Mouse (Mus musculus): ENCODE data around the gene Fam149a. TPM values are rescaled to one million over a fixed set of nuclear protein-coding genes. Genes with fewer than 3 reads are reported as not detected.
A peak's percentile ranks its signal among the peaks of the same experiment; 100 is the strongest.
"Not testable (repeated sequence)": the region's sequence is repeated elsewhere in the genome, so short reads cannot be mapped to it uniquely, and the experiment has no call there.

The Fam149a gene
- total RNA-seq, 2 experiments from 2014 or later: 1.7 to 2.1 TPM

DNA sequence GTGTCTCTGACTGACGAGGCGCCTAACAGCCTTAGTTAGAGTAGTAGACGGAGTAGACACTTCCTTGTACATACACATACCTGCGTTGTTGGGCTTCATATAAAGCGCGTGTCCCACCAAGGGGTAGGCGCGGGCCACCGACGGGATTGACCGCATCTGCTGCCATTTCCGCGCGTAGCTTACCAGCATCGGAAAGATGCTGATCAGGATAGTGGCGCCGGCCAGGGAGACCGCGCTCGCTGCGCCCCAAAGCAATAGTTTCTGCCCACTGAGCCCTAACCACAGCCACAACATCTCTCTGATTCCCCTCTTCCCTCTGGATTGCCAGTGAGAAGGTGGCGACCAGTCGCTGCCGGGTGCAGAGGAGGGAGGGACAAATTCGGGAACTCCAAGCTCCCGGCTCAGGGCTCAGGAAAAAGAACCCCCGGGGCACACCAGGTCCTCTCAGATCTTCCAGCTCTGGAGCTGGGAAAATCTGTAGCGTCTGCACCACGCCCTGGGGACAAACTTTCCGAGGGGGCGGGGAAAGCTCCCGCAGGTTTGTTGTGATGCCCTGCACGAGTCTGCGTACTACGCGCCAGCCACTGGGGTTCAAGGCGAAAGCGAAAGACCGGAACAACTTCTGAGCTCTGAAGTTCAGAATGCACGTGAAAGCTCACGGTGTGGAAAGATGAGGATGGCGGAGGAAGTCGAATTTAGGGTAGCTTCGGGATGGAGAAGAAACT is 49.2 kb downstream of the Fam149a start, which contains the start of gene Cyp4v3:
Gene Cyp4v3, minus strand, starts transcription at position 532 of the 725 bp plus-strand sequence.
- DNase-seq (ENCODE audit: low spot score): peak; percentile 68

DNA sequence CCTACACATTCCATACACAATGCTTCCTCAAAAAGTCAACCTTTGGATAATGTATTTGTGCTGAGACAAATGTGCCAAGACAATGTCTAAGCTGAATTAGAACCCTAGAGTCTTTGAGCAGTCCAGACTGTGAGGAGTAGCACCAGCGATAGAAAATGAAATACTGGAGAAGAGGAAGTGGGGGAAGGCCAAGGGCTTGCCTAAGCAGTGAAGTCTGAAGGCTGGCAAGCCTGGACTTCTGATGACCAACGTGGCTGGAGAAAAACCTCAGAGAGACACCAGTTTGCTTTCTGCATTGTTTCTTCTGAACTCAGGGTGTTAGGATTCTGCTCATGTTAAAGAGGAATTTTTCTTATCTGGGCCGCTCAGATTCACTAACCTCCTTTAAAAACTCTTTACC is 51.2 kb downstream of the Fam149a start:
- DNase-seq (ENCODE audit: low spot score): no peak

DNA sequence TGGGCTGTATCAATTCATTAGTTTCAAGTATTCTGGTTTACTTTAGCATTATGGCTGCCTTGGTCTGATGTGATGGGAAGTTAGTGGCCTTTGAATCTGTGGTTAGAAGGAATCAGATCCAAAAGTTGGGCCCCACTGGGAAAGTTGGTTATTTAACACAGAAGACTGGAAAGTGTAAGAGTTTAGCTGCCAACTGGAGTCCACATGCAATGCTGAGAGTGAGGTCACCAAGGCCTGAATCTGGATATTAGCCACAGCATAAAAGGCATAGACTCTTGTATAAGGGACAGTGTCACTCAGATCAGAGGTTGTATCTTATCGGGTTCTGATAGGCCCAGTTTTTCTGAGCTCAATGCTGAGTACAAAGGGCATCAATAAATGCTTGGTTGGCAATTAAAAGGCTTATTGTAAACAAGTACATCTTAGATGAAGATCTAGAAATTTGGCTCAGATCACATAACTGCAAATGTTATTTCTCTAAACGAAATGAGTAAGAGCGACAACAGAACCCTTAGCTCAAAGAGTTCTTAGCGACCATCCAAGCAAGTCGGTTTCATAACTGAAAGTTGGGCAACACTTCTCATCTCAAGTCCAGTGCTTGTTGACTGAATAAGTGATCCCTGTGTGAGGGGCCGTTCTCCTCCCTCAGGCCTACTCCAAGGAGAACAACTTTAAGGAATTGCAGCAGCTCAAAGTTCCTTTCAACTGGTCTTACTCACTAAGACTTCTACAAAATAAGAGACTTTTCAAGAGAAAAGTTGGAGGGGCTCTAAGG is 52.7 kb downstream of the Fam149a start:
- DNase-seq (ENCODE audit: low spot score): no peak

DNA sequence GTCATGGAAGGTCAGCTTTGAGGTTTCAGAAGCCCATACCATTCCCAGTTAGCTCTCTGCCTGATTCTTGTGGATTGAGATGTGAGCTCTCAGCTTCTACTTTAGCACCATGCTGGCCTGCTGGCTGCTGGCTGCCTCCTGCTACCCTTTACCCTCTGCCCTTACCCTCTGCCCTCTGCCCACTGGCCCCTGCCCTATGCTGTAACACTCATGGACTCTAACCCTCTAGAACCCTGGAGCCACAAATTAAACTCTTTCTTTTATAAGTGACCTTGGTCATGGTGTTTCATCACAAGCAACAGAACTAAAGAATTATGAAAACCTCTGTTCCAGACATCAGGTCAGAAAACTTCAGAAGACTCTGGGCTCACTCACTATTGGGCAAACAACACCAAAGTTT is 55.0 kb downstream of the Fam149a start:
- DNase-seq (ENCODE audit: low spot score): not testable (repeated sequence)

DNA sequence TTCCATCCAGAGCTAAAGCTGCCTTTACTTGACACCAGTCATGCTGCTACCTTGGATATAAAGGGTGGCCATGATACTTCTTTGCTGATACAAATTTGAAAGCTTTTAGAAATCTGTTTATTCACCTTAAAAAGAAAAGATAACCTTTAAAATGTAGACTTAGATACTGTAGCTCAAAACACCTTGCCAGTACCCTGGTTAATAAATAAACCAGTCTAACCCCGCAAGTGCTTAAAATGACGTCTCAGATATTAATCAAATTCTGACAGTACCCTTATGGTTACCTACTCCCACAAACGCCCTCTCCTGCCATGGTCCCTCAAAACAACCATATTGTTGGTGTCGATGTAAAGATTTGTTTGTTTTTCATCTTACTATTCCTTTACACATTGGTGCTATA is 57.9 kb downstream of the Fam149a start:
- DNase-seq (ENCODE audit: low spot score): no peak

DNA sequence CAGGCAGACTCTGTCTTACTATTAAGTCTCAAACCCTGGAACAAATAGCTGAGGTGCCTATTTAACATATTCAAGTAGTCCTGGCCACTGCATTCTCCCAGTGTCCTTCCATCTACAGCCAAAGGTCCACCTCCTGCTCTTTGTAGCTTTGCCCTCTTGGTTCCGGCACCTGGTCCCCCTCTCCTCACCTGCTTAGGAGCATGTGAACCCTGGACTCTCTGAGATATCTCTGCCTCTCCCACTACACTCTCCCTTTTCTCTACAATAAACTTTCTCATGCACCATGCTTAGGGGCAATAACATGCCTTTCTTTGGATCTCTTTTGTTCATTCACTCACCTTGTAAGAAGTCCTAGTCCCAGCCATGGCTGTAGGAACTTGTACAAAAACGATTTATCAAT is 60.7 kb downstream of the Fam149a start:
- no peak for DNase-seq (ENCODE audit: low spot score)

DNA sequence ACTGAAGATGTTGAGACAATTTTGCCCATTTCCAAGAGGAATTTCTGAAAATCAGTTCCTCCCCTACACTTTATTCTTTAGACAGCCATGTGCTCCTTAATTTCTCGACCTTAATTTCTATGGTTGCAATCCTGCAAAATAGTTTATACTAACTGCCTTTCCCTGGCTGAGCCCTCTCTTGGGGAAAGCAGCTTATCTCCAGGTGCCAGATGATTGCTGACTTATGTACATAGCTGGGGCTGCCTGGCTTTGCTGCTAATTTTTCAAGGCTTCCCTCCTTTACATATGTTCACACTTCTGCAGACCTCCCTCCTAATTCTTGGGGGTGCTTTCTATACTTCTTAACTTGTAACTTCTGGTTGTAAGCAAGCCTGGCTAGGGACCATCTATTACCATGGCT is 61.2 kb downstream of the Fam149a start:
- DNase-seq (ENCODE audit: low spot score): no peak

DNA sequence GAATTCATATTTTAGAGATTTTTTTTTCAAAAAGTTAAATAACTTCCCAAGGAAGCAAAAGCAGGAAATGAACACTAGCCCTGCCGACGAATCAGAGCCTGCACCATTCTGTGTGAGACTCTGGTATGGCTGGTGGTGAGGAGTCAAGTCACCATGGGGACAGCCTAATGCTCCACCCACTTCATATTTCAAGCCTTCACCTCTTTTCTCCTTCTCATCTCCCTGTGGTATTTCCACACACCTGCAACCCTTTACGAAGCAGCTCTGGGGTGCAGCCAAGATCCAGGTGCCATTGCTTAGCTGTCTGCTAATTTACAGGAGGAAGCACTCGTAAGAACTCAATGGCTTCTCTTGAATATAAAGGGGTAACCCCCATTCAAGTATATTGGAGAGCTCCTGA is 71.1 kb downstream of the Fam149a start:
- DNase-seq (ENCODE audit: low spot score): no peak

DNA sequence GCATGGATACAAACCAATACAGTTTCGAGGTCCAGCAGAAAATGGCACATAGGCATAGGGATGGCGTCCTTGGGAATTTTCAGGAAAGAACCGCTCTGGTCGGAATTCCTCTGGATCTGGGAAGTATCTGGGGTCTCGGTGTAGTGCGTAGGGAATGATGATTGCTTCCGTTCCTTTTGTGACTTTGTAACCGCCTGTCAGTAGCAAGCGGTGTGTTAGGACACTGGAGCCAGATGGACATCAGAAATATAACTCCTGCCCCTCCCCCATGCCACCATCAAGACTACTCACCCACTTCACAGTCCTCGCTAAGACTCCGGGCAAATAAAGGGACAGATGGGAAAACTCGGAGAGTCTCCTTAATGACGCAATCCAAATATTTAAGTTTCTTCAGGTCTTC is 73.7 kb downstream of the Fam149a start, which contains the start of gene Gm45753:
Gene Gm45753, minus strand, starts transcription at position 101 of the 400 bp plus-strand sequence.
- DNase-seq (ENCODE audit: low spot score): no peak

DNA sequence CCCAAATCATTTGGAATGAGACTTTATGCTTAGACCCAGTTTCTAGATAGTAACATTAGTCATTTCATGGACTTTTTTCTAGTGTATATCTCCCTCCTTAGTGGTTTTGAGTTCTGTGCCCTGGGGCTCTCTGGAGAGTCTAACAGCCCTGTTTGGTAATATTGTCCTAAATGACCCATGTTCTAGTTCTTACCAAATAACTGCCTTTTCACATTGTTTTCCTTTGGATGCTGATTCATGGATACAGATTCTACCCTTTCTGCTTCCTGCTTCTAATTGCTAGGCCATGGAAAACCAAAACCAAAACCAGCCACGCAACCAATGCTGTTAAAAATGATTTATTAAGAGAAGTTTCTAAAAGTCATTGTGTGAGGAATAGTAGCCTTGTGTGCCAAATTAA is 76.6 kb downstream of the Fam149a start:
- DNase-seq (ENCODE audit: low spot score): no peak

DNA sequence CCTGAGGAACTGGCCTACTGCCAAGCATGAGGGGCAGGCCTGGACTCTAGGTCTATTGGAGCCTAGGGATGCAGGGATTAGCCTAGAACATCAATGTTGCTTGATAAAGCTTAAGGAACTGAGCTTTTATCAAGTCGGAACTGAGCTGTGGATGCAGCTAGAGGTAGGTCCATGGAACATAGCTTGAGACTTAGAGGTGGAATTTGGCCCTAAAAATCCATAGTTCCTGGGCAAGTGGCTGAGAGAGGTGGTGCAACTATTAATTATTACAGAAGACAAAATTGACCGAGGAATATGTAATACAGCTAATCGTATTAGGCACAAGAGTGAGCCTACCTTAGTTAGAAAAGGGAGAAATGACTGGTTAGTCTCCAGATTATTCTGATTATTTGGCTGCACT is 77.7 kb downstream of the Fam149a start:
- DNase-seq (ENCODE audit: low spot score): no peak

DNA sequence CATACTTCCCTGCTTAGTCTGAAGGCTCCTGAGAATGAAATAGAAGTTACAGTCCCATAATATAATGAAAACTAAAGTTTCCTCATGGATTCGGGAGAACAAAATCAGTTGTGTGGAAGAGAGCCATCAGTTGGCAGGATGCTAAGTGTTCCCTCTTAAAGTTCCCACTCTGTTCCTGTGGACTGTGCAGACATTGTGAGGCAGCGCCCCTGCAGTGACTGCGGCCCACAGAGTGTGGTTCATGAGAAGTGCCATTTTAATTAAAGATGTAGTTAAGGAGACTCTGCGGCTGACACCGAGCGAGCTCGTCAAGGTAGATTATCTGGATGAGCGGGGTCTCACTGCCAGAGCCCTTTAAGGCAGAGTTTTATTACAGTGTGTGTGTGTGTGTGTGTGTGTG is 79.7 kb downstream of the Fam149a start:
- no peak for DNase-seq (ENCODE audit: low spot score)

DNA sequence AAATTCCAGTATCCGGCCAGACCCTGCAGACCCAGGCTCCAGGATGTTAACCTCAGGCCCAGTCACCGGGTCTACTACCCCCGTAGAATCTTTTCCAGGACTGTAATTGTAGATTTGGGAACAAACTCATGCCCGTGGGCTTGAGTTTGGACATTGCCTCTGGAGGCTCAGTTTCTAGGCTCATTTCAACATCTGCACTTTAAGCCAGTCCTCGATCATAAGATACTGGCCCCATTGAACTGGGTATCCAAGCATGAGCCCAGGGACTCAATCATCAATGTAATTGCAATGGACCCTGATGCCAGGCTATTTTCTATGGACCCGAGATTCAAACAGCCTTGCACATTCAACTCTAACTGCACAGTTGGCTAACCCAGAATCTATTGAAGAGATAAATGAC is 86.8 kb downstream of the Fam149a start:
- no peak for DNase-seq (ENCODE audit: low spot score)

DNA sequence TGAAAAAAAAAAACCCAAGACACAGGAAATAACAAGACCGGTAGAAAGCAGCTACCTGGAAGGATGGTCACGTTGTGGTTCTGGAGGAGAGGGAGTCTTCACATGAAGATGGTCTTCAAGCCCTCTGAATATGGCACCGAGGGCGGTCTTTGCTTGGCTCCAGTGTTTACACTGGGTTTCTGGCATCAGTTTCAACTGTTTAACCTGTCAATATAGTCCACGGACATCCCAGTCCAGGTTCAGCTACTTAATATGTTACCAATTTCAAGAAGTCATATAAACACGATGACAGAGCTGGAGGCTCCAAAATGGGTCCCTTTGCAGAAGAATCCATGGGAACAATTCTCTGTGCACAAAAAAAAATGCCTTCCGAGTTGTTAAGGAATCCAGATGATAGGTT is 87.4 kb downstream of the Fam149a start, which contains the start of gene Klkb1:
Gene Klkb1, minus strand, starts transcription at position 173 of the 400 bp plus-strand sequence.
- no peak for DNase-seq (ENCODE audit: low spot score)

DNA sequence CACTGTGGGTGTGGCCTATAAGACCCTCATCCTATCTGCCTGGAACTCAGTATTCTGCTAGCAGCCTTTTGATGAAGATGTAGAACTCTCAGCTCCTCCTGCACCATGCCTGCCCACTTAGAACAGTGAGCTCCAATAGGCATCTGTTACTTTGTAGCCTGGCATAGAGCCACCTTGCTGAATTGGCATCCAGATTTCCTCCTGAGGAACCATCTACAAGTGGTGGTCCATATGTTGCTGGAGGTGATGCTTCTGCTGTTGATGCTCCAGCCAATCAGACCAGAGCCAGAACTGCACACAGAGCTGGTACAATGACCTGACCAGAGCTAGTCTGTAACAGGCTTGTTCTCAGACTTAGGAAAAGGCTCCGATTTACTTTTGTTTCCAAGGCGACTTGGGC is 90.3 kb downstream of the Fam149a start:
- DNase-seq (ENCODE audit: low spot score): no peak

Other genes starting within 250 kb of the Fam149a start
- gene F11, start 120.3 kb downstream of the Fam149a start, total RNA-seq (2021): not detected
- gene Klkb1, start 87.4 kb downstream of the Fam149a start, total RNA-seq (2021): under 1 TPM in 1 of 2 experiments, not detected in 1; 0.07 TPM
- not detected for gene Gm45753, start 73.8 kb downstream of the Fam149a start, total RNA-seq (2021)
- gene Cyp4v3, start 49.1 kb downstream of the Fam149a start, total RNA-seq (2021): 1 to 10 TPM in 1 of 2 experiments, under 1 TPM in 1; 0.80 to 1.4 TPM
- 1 to 10 TPM in 1 of 2 experiments, under 1 TPM in 1; 0.75 to 1.3 TPM for gene Tlr3, start 28.8 kb upstream of the Fam149a start, total RNA-seq (2021)
- 10 to 100 TPM; 60.1 to 97.5 TPM for gene Sorbs2, start 125.5 kb upstream of the Fam149a start, total RNA-seq (2021)

All from gastrocnemius, adult 18-20 months (tissue).